Mouse (Mus musculus) brain, adult 2 months (tissue): ENCODE results near the gene St6galnac5.

Source experiments
- DNase-seq: peaks from one replicate; pipeline ENCODE4 v3.0.0; 2011; ENCODE audit warnings: low read depth, low spot score

St6galnac5 gene

DNA sequence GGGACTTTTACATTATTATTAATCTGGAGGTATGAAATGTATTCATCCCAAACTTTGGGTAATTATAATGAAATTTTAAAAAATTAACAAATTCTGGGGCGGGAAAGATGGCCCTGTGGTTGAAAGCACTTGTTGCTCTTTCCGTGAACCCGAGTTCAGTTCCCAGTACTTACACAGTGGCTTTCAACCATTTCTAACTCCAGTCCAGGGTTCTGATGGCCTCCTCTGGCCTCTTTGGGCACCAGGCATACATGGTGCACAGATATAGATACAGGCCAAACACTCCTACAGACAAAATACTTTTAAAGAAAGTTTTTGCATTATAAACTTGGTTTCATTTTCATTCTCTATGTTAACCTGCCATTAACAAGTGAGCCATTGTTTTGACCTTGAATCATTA is 68.4 kb downstream of the St6galnac5 start:
- DNase-seq = no peak

DNA sequence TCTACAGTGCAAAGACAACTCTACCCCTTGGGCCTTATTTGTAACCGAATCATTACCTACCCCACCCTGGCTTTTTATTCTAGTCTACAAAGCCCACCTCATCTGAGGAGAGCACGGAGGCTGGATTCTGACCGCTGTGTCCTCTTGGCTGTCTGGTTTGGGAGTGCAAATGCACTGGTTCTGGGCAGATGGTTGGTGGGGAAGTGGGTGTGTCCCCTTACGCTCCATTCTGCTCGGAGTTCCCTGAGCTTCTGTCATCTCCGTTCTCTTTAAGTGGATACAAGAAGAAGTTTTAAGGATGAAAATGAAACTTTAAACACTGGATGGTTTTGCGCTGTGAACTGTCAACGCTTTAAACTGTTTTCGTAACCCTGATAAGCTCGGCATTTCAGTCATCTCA is 68.9 kb downstream of the St6galnac5 start:
- DNase-seq = no peak

DNA sequence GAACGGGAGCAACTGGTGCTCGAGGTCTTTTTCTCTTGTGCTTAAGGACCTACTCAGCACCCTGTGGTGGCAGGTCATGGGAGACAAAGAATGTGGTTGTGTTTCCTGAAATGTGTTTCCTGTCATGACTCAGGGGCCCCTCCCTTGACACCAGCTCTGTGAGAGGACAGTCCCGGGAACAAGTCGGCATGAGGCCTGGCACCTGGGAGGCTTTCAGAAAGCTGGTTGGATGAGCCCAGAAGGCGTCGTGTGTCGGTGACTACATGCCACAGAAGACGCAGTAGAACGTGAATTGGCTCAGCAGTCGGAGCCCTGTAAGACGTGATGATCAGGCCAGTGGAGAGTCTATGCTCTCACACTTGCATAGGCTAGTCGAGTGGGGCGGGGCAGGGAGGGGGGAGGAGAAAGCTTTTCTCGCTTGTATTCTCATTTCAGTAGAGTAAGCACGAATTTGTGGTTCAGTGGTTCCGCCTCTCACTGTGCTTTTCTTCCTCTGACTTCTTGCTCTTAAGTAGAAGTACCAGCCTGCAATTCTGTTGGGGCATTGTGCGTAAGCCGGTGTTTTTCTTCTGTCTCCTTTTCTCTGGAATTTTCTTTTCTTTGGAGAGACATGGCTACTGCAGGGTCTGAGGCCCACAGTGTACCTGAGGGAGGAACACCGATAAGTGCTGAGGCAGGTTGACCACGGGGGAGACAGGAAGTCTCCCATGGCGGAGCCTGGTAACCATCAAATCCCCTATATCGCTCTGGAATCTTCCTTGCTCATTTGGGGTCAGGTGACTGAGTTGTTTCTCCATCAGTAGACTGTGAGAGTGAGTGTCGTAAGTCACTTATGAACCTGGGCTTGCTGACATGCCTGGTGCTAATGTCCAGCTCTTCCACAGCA is 69.6 kb downstream of the St6galnac5 start:
- no peak for DNase-seq

DNA sequence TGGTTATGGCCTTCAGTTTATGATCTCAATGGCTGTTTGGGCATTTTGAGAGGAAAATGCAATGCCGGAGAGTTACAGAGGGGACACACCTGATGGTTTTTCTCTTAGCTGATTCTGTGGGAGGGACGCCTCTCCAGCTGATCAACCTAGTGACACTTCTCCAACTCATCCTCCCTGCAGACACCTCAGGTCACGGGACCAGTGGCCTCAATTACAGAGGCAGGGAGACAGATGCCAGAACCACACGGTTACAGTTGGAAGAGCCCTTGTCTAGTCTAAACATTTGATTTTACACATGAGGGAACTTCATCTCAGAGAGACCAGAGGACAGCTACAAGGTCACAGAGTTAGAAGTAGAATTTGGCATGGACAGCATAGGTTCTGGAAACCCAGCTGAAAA is 70.5 kb downstream of the St6galnac5 start:
- no peak for DNase-seq

DNA sequence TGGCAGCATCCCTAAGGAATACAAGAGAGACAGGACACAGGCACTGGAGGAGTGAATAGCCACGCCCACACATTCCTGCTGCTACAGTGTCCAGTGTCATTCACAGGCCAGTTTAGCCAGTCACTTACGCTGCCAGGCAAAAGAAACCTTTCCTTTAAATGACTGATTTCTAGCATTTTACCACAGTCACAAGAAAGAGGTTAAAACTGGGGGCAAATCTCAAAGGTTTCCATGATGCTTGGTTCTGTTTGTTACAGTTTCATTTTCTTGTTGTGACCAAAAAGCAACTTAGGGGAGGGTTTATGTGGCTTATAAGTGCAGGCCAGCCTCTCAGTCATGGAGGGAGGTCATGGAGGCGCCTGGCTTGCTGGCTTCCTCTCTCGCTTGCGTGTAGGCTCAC is 74.4 kb downstream of the St6galnac5 start:
- no peak for DNase-seq

DNA sequence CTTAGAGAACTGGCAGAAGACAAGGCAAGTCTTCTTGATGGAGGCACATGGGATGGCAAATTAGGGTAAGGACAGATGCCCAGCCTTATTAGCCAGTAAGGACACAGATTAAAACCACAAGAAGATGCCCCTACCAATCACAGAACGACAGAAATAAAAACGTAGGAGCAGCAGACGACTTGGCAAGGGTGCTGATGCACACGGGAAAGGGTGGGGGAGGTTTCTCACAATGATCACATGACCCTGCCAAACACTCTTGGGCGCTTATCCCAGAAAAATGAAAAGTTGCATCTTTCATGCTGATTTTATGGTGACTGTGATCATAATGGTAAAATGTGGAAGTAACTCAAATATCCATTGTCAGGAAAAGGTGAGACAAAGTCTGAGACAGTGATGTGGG is 75.0 kb downstream of the St6galnac5 start:
- DNase-seq = peak; percentile 66

- DNase-seq = no peak
Measured at GRCm38 (mm10) chr3:152905800-152906199, 76.2 kb downstream of the St6galnac5 start.

DNA sequence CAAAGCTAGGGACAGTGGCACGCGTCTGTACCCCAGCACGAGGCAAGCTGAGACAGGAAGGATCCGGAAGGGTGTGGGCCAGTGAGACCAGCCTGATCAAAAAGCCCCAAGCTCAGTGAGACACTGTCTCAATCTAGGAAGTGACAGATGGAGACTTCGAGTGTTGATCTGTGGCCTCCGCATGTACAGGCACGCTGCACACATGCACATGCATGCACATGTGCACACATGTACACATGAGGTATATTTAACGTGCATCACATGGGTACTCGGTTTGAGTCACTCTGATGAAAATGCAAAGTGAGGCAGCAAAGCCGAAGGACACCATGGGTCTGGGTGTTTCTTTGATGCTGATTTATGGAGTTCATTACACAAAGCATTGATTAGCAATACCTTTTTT is 77.0 kb downstream of the St6galnac5 start:
- no peak for DNase-seq

DNA sequence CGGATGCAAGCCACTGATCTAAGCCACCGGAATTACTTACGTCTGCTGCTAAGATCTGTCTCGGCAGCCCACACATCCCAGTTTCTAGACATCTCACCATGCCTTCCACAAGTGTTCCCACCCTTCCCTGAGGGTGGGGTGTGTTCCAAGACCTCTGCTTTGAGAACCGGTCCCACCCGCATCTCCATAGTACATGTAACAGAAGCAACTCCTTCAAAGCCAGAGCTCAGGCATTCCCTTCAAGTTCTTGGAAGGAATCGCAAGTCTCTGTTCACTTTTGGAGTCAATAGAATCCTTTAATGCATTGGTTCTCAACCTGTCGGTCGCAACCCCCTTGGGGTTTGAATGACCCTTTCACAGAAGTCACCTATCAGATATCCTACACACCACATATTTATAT is 83.1 kb downstream of the St6galnac5 start:
- no peak for DNase-seq

DNA sequence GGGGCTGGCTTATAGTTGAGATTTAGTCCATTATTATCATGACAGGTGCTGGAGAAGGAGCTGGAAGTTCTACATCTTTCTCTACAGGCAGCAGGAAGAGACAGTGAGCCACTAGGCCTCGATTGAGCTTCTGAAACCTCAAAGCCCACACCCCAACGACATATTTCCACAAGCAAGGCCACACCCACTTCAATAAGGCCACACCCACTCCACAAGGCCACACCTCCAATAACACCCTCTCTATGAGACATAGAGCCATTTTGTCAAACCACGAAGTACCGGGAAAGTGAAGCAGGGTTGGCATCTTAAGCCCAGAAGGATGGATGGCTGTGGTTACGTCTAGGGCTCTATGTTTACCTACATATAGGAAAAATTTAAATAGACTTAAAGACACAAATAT is 84.8 kb downstream of the St6galnac5 start:
- no peak for DNase-seq

GRCm38 (mm10) chr3:152896111-152896510 is 85.9 kb downstream of the St6galnac5 start:
- DNase-seq = no peak

GRCm38 (mm10) chr3:152894935-152895334 is 87.1 kb downstream of the St6galnac5 start:
- no peak for DNase-seq

DNA sequence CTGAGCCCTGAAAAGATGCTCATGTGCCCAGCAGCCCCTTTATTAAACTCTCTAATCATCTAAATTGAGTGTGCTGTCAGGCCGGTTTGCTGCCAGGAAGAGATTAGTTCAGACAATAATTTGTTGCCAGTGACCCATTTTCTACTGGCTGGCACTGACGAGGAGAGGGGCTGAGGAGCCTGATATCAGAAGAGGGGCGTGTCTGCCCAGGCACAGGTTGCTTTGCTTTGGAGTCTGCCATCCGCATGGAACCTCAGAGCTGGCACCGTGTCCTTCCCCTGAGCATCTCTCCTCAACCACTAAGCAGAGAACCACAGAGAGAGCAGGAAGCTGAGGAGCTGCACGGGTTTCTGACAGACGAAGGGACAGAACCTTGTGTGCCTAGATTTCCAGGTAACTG is 93.9 kb downstream of the St6galnac5 start:
- DNase-seq = peak; percentile 39

- DNase-seq = no peak
Measured at GRCm38 (mm10) chr3:152886749-152887148, 95.3 kb downstream of the St6galnac5 start.

DNA sequence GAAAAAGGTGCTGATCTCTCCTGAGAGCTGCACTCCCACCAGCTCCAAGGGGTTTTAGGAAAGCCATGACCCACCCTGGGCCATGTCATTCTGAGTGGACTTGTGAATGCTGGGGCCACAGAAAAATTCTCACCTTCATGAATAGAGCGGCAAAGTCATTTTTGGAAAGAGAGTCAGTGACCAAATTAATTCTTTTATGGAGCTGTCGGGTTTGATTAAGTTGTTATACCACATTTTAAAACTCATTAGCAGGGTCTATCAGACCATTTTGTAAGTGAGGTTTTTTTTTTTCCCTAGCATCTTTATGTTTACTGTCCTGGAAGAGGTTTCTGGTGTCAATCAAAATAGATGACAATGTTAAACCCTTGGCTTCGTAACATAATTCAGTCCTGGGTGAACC is 98.5 kb downstream of the St6galnac5 start:
- no peak for DNase-seq

GRCm38 (mm10) chr3:152881706-152882105 is 100.3 kb downstream of the St6galnac5 start:
- no peak for DNase-seq

DNA sequence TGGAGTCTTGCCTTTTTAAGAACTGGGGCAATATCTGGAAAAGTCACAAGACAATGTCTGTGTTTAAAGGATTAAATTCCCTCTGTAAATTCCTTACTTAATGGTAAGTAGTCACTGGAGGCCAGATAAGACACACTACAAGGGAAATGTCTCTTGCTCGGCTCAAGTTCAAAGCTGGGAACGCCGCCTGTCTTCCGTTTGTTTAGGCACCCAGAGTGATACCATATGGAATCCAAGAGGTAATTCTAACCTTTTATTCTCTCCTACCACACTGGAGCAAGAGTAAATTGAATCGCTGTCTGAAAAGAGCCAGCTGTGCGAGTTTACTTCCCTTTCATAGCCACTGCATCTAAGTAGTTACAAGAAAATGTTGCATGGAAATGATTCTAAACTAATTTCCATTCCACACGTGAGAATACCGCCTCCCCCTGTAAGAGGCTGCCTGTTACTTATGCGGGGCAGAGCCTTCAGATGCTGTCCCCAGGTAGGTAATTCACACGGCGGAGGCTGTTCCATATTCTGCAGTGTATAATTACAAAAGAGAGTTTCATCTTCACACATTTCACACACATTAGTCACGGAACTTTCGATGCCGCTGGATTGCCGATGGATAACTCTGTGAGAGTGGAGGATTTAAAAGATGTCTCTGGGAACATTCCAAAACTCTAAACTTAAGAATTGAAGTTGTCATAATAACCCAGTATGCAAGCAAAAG is 101.8 kb downstream of the St6galnac5 start:
- DNase-seq = peak; percentile 77

DNA sequence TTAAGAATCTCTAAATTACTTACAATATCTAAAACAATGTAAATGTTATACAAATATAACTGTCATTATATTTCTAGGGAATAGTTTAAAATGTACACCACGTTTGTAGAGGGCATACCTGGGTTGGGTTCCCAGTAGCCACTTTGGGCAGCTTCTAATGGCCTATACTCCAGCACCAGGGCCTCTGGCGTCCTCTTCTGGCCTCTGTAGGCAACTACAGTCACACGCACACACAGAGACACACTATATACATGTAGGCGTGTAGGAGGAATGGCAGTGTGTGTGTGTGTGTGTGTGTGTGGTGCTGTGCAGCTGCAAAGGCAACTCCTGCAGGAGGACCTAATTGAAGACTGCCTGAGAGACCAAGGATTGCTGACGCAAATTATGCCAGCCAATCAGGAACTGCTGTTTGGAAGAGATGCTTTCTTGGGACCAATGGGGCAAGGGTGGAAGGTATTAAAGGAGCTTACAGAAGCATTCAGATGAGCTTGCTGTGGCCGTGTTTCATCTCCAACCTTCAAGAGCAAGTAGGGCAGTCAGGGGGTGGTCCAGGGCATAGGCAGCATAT is 106.2 kb downstream of the St6galnac5 start:
- DNase-seq = no peak

- DNase-seq = peak; percentile 53
Measured at GRCm38 (mm10) chr3:152874431-152875355, 107.4 kb downstream of the St6galnac5 start.

DNA sequence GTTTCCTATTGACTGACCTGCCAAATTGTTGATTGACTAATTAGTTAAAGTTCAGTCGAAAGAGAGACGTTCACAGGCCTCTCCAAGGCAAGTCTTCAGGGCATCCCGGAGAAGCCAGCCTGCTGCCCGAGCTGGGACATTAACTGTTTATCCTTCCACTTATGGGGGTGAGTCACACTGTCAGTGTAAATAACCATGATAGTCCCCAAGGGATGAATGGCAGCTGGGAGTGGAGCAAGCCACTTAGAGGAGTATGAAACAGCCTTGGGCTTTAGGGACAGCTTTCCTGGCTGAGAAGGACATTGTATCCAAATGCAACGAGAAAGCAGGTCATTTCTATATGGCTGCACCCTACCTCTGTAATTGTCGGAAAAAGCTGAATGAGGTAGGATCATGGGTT is 109.5 kb downstream of the St6galnac5 start:
- DNase-seq = no peak

- DNase-seq = no peak
Measured at GRCm38 (mm10) chr3:152872054-152872453, 110.0 kb downstream of the St6galnac5 start.
